Mouse (Mus musculus) E14TG2a.4 (cell line): ENCODE data around the gene Ciao2a.
A peak's percentile ranks its signal among the peaks of the same experiment; 100 is the strongest.

ENCODE experiments used
- H3K27me3 ChIP-seq: 2 replicates; pipeline ENCODE4 v1.6.1; 2014; ENCODE audit warnings: low read length, control low read depth; ENCODE audit not compliant: insufficient read depth
- H3K36me3 ChIP-seq: 2 replicates; pipeline ENCODE4 v1.6.1; 2014; ENCODE audit warnings: low read length, control low read depth; ENCODE audit not compliant: insufficient read depth
- H3K4me1 ChIP-seq: replicated peaks from 2 replicates; pipeline ENCODE4 v1.6.1; 2014; ENCODE audit warnings: low read depth, low read length, control low read depth
- H3K4me3 ChIP-seq: replicated peaks from 2 replicates; pipeline ENCODE4 v1.5.1; 2014; ENCODE audit warnings: mild to moderate bottlenecking, low read length
- H3K9me3 ChIP-seq: 2 replicates; pipeline ENCODE4 v1.6.1; 2014; ENCODE audit warnings: low read length, control low read depth
- CTCF ChIP-seq: conservative IDR thresholded peaks from 2 replicates; pipeline ENCODE4 v1.5.1; 2014; ENCODE audit warnings: low read length
- NANOG ChIP-seq: IDR thresholded peaks from 2 replicates; pipeline ENCODE4 v1.6.1; 2014; ENCODE audit warnings: borderline replicate concordance, low read length, mixed read lengths
- POU5F1 ChIP-seq: IDR thresholded peaks from 2 replicates; pipeline ENCODE4 v1.6.1; 2014; ENCODE audit warnings: low read length, borderline replicate concordance

The Ciao2a gene

GRCm38 (mm10) chr9:66181126-66181825 is 54.9 kb downstream of the Ciao2a start:
- H3K4me3 ChIP-seq: no peak overlapping the region
- peaks cover 31% of the 10 kb centered on the region for H3K27me3 ChIP-seq
- no peaks in the 10 kb centered on the region for H3K9me3 ChIP-seq
- peaks cover 27% of the 10 kb centered on the region for H3K4me1 ChIP-seq
- no peaks in the 10 kb centered on the region for H3K36me3 ChIP-seq
- TF ChIP-seq NANOG (peak; percentile 80), POU5F1 (no peak), CTCF (no peak)

- Histone ChIP-seq H3K27me3 (peaks cover 31% of the 10 kb centered on the region), H3K4me1 (peaks cover 32% of the 10 kb centered on the region), H3K9me3 (no peaks in the 10 kb centered on the region), H3K4me3 (no peak overlapping the region), H3K36me3 (no peaks in the 10 kb centered on the region)
- TF ChIP-seq CTCF (no peak), POU5F1 (no peak), NANOG (no peak)
These were observed 55.6 kb downstream of the Ciao2a start for GRCm38 (mm10) chr9:66181826-66182678.

GRCm38 (mm10) chr9:66182679-66182993 is 56.2 kb downstream of the Ciao2a start:
- no peak overlapping the region for H3K4me3 ChIP-seq
- TF ChIP-seq POU5F1 (no peak), CTCF (no peak), NANOG (no peak)
- peaks cover 30% of the 10 kb centered on the region for H3K27me3 ChIP-seq
- H3K9me3 ChIP-seq: no peaks in the 10 kb centered on the region
- peaks cover 32% of the 10 kb centered on the region for H3K4me1 ChIP-seq
- H3K36me3 ChIP-seq: no peaks in the 10 kb centered on the region

- TF ChIP-seq NANOG (no peak), CTCF (no peak), POU5F1 (no peak)
- Histone ChIP-seq H3K4me3 (no peak overlapping the region), H3K9me3 (no peaks in the 10 kb centered on the region), H3K36me3 (no peaks in the 10 kb centered on the region), H3K4me1 (peaks cover 32% of the 10 kb centered on the region), H3K27me3 (peaks cover 28% of the 10 kb centered on the region)
These were observed 56.6 kb downstream of the Ciao2a start for GRCm38 (mm10) chr9:66183023-66183422.

- TF ChIP-seq NANOG (no peak), CTCF (no peak), POU5F1 (no peak)
- peaks cover 27% of the 10 kb centered on the region for H3K27me3 ChIP-seq
- no peaks in the 10 kb centered on the region for H3K36me3 ChIP-seq
- no peak overlapping the region for H3K4me3 ChIP-seq
- peaks cover 32% of the 10 kb centered on the region for H3K4me1 ChIP-seq
- H3K9me3 ChIP-seq: no peaks in the 10 kb centered on the region
These were observed 58.2 kb downstream of the Ciao2a start for GRCm38 (mm10) chr9:66184572-66184971.

GRCm38 (mm10) chr9:66186426-66186825 is 60.0 kb downstream of the Ciao2a start:
- peaks cover 26% of the 10 kb centered on the region for H3K4me1 ChIP-seq
- H3K36me3 ChIP-seq: no peaks in the 10 kb centered on the region
- no peak overlapping the region for H3K4me3 ChIP-seq
- H3K27me3 ChIP-seq: peaks cover 23% of the 10 kb centered on the region
- TF ChIP-seq CTCF (no peak), POU5F1 (no peak)
- H3K9me3 ChIP-seq: no peaks in the 10 kb centered on the region
